Mouse (Mus musculus): ENCODE data around the gene Rab11fip3.

DNA sequence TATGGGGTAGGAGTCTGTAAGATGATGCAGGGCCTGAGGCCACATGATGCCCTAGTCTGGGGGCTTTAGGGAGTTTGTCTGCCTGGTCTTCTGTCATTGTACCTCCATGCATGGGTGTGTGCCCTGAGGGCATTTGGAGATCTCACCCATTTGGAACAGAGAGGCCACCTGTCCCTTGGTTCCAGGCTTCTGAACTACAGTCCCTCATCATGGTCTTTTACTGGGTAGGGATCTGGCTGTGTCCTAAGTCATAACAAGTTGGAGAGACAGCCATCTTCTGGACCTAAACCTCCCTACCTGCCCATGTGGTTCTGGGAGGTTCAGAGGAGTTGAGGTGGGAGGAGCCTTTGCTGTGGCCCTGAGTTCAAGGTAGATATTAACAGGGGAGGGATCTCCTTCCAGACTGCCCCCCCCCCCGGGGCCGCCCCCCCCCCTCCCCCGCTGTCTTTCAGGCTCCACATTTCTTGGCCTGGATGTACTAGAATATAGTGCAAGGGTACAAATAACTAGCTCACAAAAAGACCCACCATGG, 46.7 kb upstream of the Rab11fip3 start:
- TF ChIP-seq CTCF (IDR thresholded peaks at IDR 0.05; ENCODE audit: low read depth, low read length), result no peak
- no peak for TF ChIP-seq TAL1 (conservative IDR thresholded peaks at IDR 0.05; ENCODE audit: low read depth, low read length)
